Mouse (Mus musculus): ENCODE measurements around the gene Sec14l4.
A peak's percentile ranks its signal among the peaks of the same experiment; 100 is the strongest.

Gene Sec14l4

GRCm38 (mm10) chr11:4078267-4078933, 47.1 kb downstream of the Sec14l4 start:
- no peak for DNase-seq (ENCODE audit: low read depth in 2 of 2, low spot score in 2 of 2)

- DNase-seq (ENCODE audit: low read depth in 2 of 2, low spot score in 2 of 2) = peak in 1 of 2 experiments; percentile 37
Measured at GRCm38 (mm10) chr11:4080219-4080618, 49.0 kb downstream of the Sec14l4 start.

- DNase-seq (ENCODE audit: low read depth in 2 of 2, low spot score in 2 of 2) = peak; percentile 35 to 47
Measured at GRCm38 (mm10) chr11:4083316-4084078, 52.2 kb downstream of the Sec14l4 start.

GRCm38 (mm10) chr11:4086246-4086645, 55.0 kb downstream of the Sec14l4 start:
- no peak for DNase-seq (ENCODE audit: low read depth in 2 of 2, low spot score in 2 of 2)

GRCm38 (mm10) chr11:4087267-4087666, 56.0 kb downstream of the Sec14l4 start:
- no peak for DNase-seq (ENCODE audit: low read depth in 2 of 2, low spot score in 2 of 2)

- DNase-seq (ENCODE audit: low read depth in 2 of 2, low spot score in 2 of 2) = no peak
Measured at GRCm38 (mm10) chr11:4093459-4094377, 62.5 kb downstream of the Sec14l4 start.

GRCm38 (mm10) chr11:4094378-4095170, 63.3 kb downstream of the Sec14l4 start:
- DNase-seq (ENCODE audit: low read depth in 2 of 2, low spot score in 2 of 2) = peak; percentile 73 to 77

- peak; percentile 26 to 33 for DNase-seq (ENCODE audit: low read depth in 2 of 2, low spot score in 2 of 2)
Measured at GRCm38 (mm10) chr11:4095171-4096053, 64.2 kb downstream of the Sec14l4 start, which contains the start of gene Mtfp1. Gene Mtfp1, minus strand, starts transcription at chr11:4095445.

GRCm38 (mm10) chr11:4096054-4096984, 65.1 kb downstream of the Sec14l4 start:
- peak; percentile 86 to 88 for DNase-seq (ENCODE audit: low read depth in 2 of 2, low spot score in 2 of 2)

GRCm38 (mm10) chr11:4097091-4097621, 65.9 kb downstream of the Sec14l4 start:
- DNase-seq (ENCODE audit: low read depth in 2 of 2, low spot score in 2 of 2) = no peak

Data from CD8-positive naive resting alpha-beta T cell, adult 2 months (primary cell).